Mouse (Mus musculus): ENCODE data around the gene Vmn2r86.
"Not testable (repeated sequence)": the region's sequence is repeated elsewhere in the genome, so short reads cannot be mapped to it uniquely, and the experiment has no call there.

- not testable (repeated sequence) for TF ChIP-seq CTCF, EP300 (IDR thresholded peaks at IDR 0.05; ENCODE audit: low read depth)
Observed at GRCm38 (mm10) chr10:130419954-130420353, 35.9 kb downstream of the Vmn2r86 start.
